Mouse (Mus musculus) G1E (cell line): ENCODE measurements around the gene Slc22a8.

Source experiments
- CTCF ChIP-seq: IDR thresholded peaks from 2 replicates; pipeline ENCODE4 v1.5.1; 2012; ENCODE audit warnings: low read depth, low read length, inconsistent platforms, mixed read lengths
- TAL1 ChIP-seq: conservative IDR thresholded peaks from 2 replicates; pipeline ENCODE4 v1.6.1; 2012; ENCODE audit warnings: low read depth, low read length, inconsistent platforms, mixed read lengths

GRCm38 (mm10) chr19:8617904-8618303 lies 26.9 kb downstream of the Slc22a8 start, which contains the start of gene Slc22a6:
- TF ChIP-seq CTCF (no peak), TAL1 (no peak)
